Mouse (Mus musculus): ENCODE measurements around the gene Cpeb1.

The Cpeb1 gene

GRCm38 (mm10) chr7:81369724-81370123 lies 85.5 kb downstream of the Cpeb1 start:
- DNase-seq: peak; percentile 80

GRCm38 (mm10) chr7:81367946-81368345 lies 87.3 kb downstream of the Cpeb1 start:
- peak; percentile 90 for DNase-seq

GRCm38 (mm10) chr7:81356975-81357374 lies 98.3 kb downstream of the Cpeb1 start:
- no peak for DNase-seq

- peak; percentile 78 for DNase-seq
These were observed 98.9 kb downstream of the Cpeb1 start for GRCm38 (mm10) chr7:81356360-81356759.

- peak; percentile 82 for DNase-seq
These were observed 99.5 kb downstream of the Cpeb1 start for GRCm38 (mm10) chr7:81355746-81356145.

GRCm38 (mm10) chr7:81351826-81352225 lies 103.4 kb downstream of the Cpeb1 start:
- DNase-seq: no peak

- DNase-seq: peak; percentile 93
These were observed 107.1 kb downstream of the Cpeb1 start for GRCm38 (mm10) chr7:81348206-81348605.

- peak; percentile 89 for DNase-seq
These were observed 109.7 kb downstream of the Cpeb1 start for GRCm38 (mm10) chr7:81345447-81346170.

GRCm38 (mm10) chr7:81344544-81345446 lies 110.5 kb downstream of the Cpeb1 start, which contains the start of gene Rps17:
Rps17 (minus strand) TSS chr7:81345254.
- peak; percentile 99 for DNase-seq

GRCm38 (mm10) chr7:81343831-81344230 lies 111.4 kb downstream of the Cpeb1 start:
- peak; percentile 91 for DNase-seq

GRCm38 (mm10) chr7:81343316-81343715 lies 111.9 kb downstream of the Cpeb1 start:
- DNase-seq: no peak

GRCm38 (mm10) chr7:81342356-81343094 lies 112.7 kb downstream of the Cpeb1 start:
- DNase-seq: peak; percentile 91

GRCm38 (mm10) chr7:81341563-81341962 lies 113.7 kb downstream of the Cpeb1 start:
- no peak for DNase-seq

- no peak for DNase-seq
These were observed 115.5 kb downstream of the Cpeb1 start for GRCm38 (mm10) chr7:81339783-81340182.

GRCm38 (mm10) chr7:81338522-81338873 lies 116.8 kb downstream of the Cpeb1 start:
- DNase-seq: no peak

- DNase-seq: no peak
These were observed 117.3 kb downstream of the Cpeb1 start for GRCm38 (mm10) chr7:81337785-81338521.

GRCm38 (mm10) chr7:81336432-81336786 lies 118.9 kb downstream of the Cpeb1 start:
- DNase-seq: peak; percentile 88

- peak; percentile 94 for DNase-seq
These were observed 119.4 kb downstream of the Cpeb1 start for GRCm38 (mm10) chr7:81335705-81336431.

- DNase-seq: no peak
These were observed 123.4 kb downstream of the Cpeb1 start for GRCm38 (mm10) chr7:81331851-81332250.

GRCm38 (mm10) chr7:81330767-81331166 lies 124.5 kb downstream of the Cpeb1 start:
- no peak for DNase-seq

- no peak for DNase-seq
These were observed 127.6 kb downstream of the Cpeb1 start for GRCm38 (mm10) chr7:81327661-81328060.

GRCm38 (mm10) chr7:81326859-81327258 lies 128.4 kb downstream of the Cpeb1 start:
- no peak for DNase-seq
